Mouse (Mus musculus): ENCODE results near the gene L2hgdh. TPM values are rescaled to one million over a fixed set of nuclear protein-coding genes. Genes with fewer than 3 reads are reported as not detected.
A peak's percentile ranks its signal among the peaks of the same experiment; 100 is the strongest.

L2hgdh gene
- polyA plus RNA-seq, 1 experiment from 2014 or later: 13.1 TPM

- Histone ChIP-seq H3K4me1 (ENCODE audit: insufficient read depth) (peaks cover 3% of the 10 kb centered on the region; the same call in 1 of the 2 replicates), H3K4me3 (ENCODE audit: low read depth, low read length) (no peak overlapping the region), H3K9ac (no peak overlapping the region), H3K27me3 (ENCODE audit: insufficient read depth, low read length) (no peaks in the 10 kb centered on the region), H3K36me3 (ENCODE audit: insufficient read depth) (no peaks in the 10 kb centered on the region), H3K9me3 (ENCODE audit: low read depth, low read length) (no peaks in the 10 kb centered on the region), H3K4me2 (no peak overlapping the region), H3K27ac (ENCODE audit: low read depth) (no peak overlapping the region)
- ATAC-seq (ENCODE audit: insufficient read depth) (no peak), DNase-seq (no peak)
- WGBS: 77% methylated on average over 1 of the region's 1 CpGs
- no peak for TF ChIP-seq CTCF (IDR thresholded peaks at IDR 0.05; ENCODE audit: low read depth)
These were observed 5.6 kb upstream of the L2hgdh start for GRCm38 (mm10) chr12:69730306-69730705.

- Histone ChIP-seq H3K4me1 (ENCODE audit: insufficient read depth) (peaks cover 3% of the 10 kb centered on the region; the same call in 1 of the 2 replicates), H3K4me2 (no peak overlapping the region), H3K9ac (no peak overlapping the region), H3K9me3 (ENCODE audit: low read depth, low read length) (no peaks in the 10 kb centered on the region), H3K27me3 (ENCODE audit: insufficient read depth, low read length) (no peaks in the 10 kb centered on the region), H3K4me3 (ENCODE audit: low read depth, low read length) (no peak overlapping the region), H3K27ac (ENCODE audit: low read depth) (no peak overlapping the region), H3K36me3 (ENCODE audit: insufficient read depth) (no peaks in the 10 kb centered on the region)
- DNase-seq (no peak), ATAC-seq (ENCODE audit: insufficient read depth) (no peak)
- WGBS: 93% methylated on average over 1 of the region's 1 CpGs
- no peak for TF ChIP-seq CTCF (IDR thresholded peaks at IDR 0.05; ENCODE audit: low read depth)
These were observed 4.6 kb upstream of the L2hgdh start for GRCm38 (mm10) chr12:69729246-69729645.

DNA sequence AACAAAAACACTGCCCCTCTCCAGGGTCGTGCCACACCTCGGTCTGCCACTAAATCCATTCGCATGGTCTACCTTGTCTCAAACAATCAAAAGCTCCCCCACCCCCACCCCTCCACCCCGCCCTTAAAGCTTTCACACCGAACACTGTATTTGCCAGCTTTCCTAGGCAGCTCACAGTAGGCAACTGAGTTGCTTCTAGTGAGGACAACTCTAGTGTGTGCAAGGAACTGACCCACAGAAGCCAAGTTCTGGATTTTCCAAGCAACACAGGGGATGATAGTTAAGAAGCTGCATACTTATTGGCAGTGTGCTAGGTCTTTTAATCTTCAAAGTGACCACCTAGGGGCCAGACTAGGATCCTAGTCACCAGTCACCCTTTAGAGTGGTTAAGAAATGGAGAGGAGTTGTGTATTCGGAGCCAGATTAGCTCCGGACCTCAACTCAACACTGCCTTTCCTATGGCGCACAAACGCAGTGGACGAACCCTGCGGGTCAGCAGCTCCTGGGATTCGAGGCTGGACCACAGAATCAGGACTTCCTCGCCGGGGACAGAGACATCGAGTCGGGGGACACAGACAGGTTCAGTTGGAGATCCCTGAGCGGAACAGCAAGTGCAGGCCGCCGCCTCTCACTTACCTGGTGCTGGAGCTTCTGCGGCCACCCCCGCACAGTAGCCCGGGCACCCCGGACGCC, 509 bp downstream of the L2hgdh start:
- peaks cover 9% of the 10 kb centered on the region; the same call in 1 of the 2 replicates for H3K36me3 ChIP-seq (ENCODE audit: insufficient read depth)
- H3K9ac ChIP-seq: peak overlapping the region; percentile 69
- WGBS: 2% methylated on average over 24 of the region's 24 CpGs
- peak overlapping the region; percentile 80 for H3K4me3 ChIP-seq (ENCODE audit: low read depth, low read length)
- peaks cover 7% of the 10 kb centered on the region for H3K9me3 ChIP-seq (ENCODE audit: low read depth, low read length)
- no peak for TF ChIP-seq CTCF (IDR thresholded peaks at IDR 0.05; ENCODE audit: low read depth)
- peak; percentile 11 for DNase-seq
- peak; percentile 12 for ATAC-seq (ENCODE audit: insufficient read depth)
- H3K4me1 ChIP-seq (ENCODE audit: insufficient read depth): peaks cover 8% of the 10 kb centered on the region
- peak overlapping the region; percentile 93 for H3K4me2 ChIP-seq
- H3K27me3 ChIP-seq (ENCODE audit: insufficient read depth, low read length): no peaks in the 10 kb centered on the region
- H3K27ac ChIP-seq (ENCODE audit: low read depth): peak overlapping the region; percentile 12; the same call in 1 of the 2 replicates

DNA sequence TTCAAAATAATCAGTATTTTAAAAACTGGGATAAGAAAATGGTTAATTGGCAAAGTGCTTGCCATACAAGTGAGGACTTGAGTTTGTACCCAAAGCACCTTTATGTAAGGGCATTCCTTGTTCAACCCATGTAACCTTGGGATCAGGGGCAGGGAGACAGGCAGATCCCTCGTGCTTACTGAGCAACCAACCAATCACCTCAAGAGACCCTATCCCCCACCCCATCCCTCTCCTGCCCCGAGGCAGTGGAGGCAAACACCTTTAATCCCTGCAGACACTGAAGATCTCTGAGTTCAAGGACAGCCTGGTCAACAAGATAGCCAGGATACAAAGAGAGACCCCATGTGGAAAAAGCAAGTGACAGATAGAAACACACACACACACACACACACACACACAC, 1.3 kb downstream of the L2hgdh start:
- H3K36me3 ChIP-seq (ENCODE audit: insufficient read depth): peaks cover 9% of the 10 kb centered on the region; the same call in 1 of the 2 replicates
- no peak overlapping the region for H3K27ac ChIP-seq (ENCODE audit: low read depth)
- H3K27me3 ChIP-seq (ENCODE audit: insufficient read depth, low read length): no peaks in the 10 kb centered on the region
- ATAC-seq (ENCODE audit: insufficient read depth) (no peak), DNase-seq (no peak)
- WGBS: 51% methylated on average over 2 of the region's 2 CpGs
- H3K9me3 ChIP-seq (ENCODE audit: low read depth, low read length): peaks cover 8% of the 10 kb centered on the region
- peak overlapping the region; percentile 93 for H3K4me2 ChIP-seq
- no peak overlapping the region; the same call in 1 of the 2 replicates for H3K9ac ChIP-seq
- no peak for TF ChIP-seq CTCF (IDR thresholded peaks at IDR 0.05; ENCODE audit: low read depth)
- H3K4me3 ChIP-seq (ENCODE audit: low read depth, low read length): peak overlapping the region; percentile 80; the same call in 1 of the 2 replicates
- H3K4me1 ChIP-seq (ENCODE audit: insufficient read depth): peaks cover 8% of the 10 kb centered on the region

GRCm38 (mm10) chr12:69722857-69723256, 1.8 kb downstream of the L2hgdh start:
- H3K4me1 ChIP-seq (ENCODE audit: insufficient read depth): peaks cover 8% of the 10 kb centered on the region
- WGBS: 87% methylated on average over 3 of the region's 3 CpGs
- H3K4me3 ChIP-seq (ENCODE audit: low read depth, low read length): no peak overlapping the region
- ATAC-seq (ENCODE audit: insufficient read depth) (no peak), DNase-seq (no peak)
- H3K36me3 ChIP-seq (ENCODE audit: insufficient read depth): peaks cover 12% of the 10 kb centered on the region; the same call in 1 of the 2 replicates
- peaks cover 8% of the 10 kb centered on the region for H3K9me3 ChIP-seq (ENCODE audit: low read depth, low read length)
- no peak overlapping the region for H3K27ac ChIP-seq (ENCODE audit: low read depth)
- TF ChIP-seq CTCF (IDR thresholded peaks at IDR 0.05; ENCODE audit: low read depth): no peak
- no peaks in the 10 kb centered on the region for H3K27me3 ChIP-seq (ENCODE audit: insufficient read depth, low read length)
- no peak overlapping the region for H3K4me2 ChIP-seq
- H3K9ac ChIP-seq: no peak overlapping the region

GRCm38 (mm10) chr12:69713628-69714027, 11.0 kb downstream of the L2hgdh start:
- ATAC-seq (ENCODE audit: insufficient read depth): no peak
- 0 out of 2 replicates have a peak, but pooled peaks cover 3% of the 10 kb centered on the region for H3K36me3 ChIP-seq (ENCODE audit: insufficient read depth)
- H3K9ac ChIP-seq: no peak overlapping the region
- H3K27ac ChIP-seq (ENCODE audit: low read depth): no peak overlapping the region
- TF ChIP-seq CTCF (IDR thresholded peaks at IDR 0.05; ENCODE audit: low read depth): no peak
- no peak overlapping the region for H3K4me2 ChIP-seq
- no peak overlapping the region for H3K4me3 ChIP-seq (ENCODE audit: low read depth, low read length)
- H3K4me1 ChIP-seq (ENCODE audit: insufficient read depth): no peaks in the 10 kb centered on the region
- DNase-seq: no peak
- no peaks in the 10 kb centered on the region for H3K27me3 ChIP-seq (ENCODE audit: insufficient read depth, low read length)
- no peaks in the 10 kb centered on the region; the same call in 1 of the 2 replicates for H3K9me3 ChIP-seq (ENCODE audit: low read depth, low read length)

GRCm38 (mm10) chr12:69704799-69705458, 19.7 kb downstream of the L2hgdh start:
- no peak overlapping the region for H3K9ac ChIP-seq
- 60% methylated on average over 11 of the region's 11 CpGs for WGBS
- no peak for TF ChIP-seq CTCF (IDR thresholded peaks at IDR 0.05; ENCODE audit: low read depth)
- DNase-seq (no peak), ATAC-seq (ENCODE audit: insufficient read depth) (no peak)
- H3K9me3 ChIP-seq (ENCODE audit: low read depth, low read length): no peaks in the 10 kb centered on the region
- H3K4me1 ChIP-seq (ENCODE audit: insufficient read depth): no peaks in the 10 kb centered on the region
- peaks cover 12% of the 10 kb centered on the region; the same call in 1 of the 2 replicates for H3K36me3 ChIP-seq (ENCODE audit: insufficient read depth)
- no peak overlapping the region for H3K27ac ChIP-seq (ENCODE audit: low read depth)
- no peak overlapping the region for H3K4me3 ChIP-seq (ENCODE audit: low read depth, low read length)
- no peaks in the 10 kb centered on the region for H3K27me3 ChIP-seq (ENCODE audit: insufficient read depth, low read length)
- H3K4me2 ChIP-seq: no peak overlapping the region

Measured in lung, embryonic 14.5 days (tissue).